Mouse (Mus musculus) heart, postnatal 0 days (tissue): ENCODE results near the gene Cdyl2.

Source experiments
- CTCF ChIP-seq: IDR thresholded peaks from 2 replicates; pipeline ENCODE4 v1.5.1; 2016; ENCODE audit warnings: antibody characterized with exemption, control low read depth, low read depth
- EP300 ChIP-seq: IDR thresholded peaks from 2 replicates; pipeline ENCODE4 v1.6.1; 2016; ENCODE audit warnings: antibody characterized with exemption, low read depth

DNA sequence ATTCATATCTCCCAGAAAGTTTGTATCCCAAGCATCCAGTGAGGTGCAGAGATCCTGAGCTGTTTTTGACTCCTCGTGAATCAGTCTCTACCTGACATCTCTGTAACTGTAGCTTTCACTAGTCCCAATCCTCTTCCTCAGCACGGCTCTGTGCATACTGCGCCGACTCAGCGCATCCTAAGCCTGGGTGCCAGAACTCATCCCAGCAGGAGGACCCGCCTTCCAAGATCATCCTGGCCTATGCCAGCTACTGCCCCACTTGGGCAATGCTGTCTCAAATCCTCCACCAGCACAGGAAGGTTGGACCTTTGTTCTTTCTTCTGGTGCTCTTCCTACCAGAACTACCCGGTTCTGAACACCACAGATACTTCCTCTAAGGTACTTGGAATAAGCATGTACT, 207.9 kb downstream of the Cdyl2 start:
- no peak for TF ChIP-seq CTCF
- no peak for TF ChIP-seq EP300
